Mouse (Mus musculus) retina, adult 2 months (tissue): ENCODE measurements at regions not wholly inside any gene's neighbourhood (a gene's known extent, or its start where the extent isn't known, plus 50 kb on each side); places are given as distances from the start of the nearest gene placed in this dataset.

ENCODE experiments used
- DNase-seq: peaks from one replicate; pipeline ENCODE4 v3.0.0-alpha.2; 2012; ENCODE audit warnings: low read depth, low spot score

DNA sequence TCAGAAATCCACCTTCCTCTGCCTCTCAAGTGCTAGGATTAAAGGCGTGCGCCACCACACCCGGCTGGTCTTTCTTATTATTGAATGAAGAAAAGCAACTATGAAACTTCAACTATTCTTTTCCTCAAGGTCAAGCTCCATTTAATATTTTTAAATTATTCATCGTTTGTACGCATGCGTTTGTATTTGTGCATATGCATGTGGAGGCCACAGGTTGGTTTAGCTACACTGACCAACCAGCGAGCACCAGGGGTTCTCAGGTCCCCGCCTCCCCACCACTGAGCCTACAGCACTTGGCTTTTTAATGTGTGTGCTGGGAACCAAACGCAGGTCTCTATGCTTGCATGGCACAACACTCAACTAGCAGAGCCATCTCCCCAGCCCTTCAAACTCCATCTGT is 51.0 kb upstream of the Tmem252 start:
- DNase-seq, result no peak

DNA sequence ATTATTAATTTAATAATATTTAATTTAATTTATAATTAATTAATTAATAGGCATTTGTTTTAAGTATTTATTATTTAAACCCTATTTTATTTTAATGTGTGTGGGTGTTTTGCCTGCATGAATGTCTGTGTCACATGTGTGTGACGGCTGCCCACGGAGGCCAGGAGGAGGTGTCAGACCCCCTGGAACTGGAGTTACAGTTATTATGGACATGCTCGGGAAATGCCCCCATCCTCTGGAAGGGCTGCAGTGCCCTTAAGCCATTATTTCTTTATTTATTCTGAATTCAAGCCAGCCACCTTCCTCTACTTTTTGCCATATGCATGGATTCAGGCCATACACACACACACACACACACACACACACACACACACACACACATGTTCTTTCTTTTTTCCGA is 51.5 kb upstream of the Tmem252 start:
- DNase-seq, result no peak

DNA sequence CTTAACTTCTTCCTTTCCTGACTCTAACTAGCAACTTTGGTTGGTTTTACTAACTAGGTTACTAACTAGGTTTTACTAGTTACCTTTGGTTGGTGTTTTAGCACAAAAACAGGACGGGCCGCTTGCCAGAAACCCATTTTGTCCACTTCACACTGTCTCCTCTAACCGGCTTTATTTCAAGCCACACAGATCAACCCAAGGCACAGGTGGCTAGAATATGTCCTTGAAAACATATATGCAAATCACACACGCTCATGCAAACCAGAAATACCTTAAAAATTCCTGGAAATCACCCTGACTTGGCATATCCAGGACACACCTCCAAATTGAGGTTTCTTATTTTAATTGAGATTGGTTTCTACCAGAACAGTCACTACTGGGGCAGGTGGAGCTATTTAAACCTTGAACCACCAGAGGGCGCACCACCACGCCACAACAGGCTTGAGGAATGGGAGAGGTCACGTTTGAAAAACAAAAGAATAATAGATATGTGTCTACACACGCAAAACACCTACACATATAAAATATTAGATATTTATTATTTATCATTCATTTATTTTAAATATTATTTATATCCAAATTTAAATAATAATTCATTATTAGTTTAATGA is 52.1 kb upstream of the Tmem252 start:
- DNase-seq, result peak; percentile 32

DNA sequence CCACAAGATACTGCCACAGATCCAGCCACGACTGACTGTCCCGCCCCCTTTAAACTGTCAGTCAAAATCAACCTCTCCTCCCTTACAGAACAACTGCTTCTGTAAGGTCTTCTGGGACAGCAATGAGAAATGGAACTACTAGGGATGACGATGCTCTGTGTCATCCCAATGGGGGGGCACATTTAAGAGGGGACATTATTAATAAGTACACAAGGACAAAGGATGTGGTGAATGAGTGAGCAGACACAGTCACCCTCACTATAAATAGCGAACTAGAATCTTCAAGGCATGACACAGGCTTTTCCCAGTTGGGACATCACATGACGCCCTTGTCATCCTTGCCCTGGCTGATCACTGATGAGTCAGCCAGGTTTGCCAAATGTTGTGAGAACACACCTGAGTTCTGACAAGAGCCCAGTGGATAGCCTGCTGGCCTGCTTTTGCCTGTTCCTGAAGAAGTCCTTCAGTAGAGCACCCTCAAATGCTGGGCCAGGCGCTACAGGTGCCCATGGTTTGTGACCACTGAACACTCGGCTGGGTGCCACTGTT is 58.0 kb upstream of the Tmem252 start:
- DNase-seq, result no peak

DNA sequence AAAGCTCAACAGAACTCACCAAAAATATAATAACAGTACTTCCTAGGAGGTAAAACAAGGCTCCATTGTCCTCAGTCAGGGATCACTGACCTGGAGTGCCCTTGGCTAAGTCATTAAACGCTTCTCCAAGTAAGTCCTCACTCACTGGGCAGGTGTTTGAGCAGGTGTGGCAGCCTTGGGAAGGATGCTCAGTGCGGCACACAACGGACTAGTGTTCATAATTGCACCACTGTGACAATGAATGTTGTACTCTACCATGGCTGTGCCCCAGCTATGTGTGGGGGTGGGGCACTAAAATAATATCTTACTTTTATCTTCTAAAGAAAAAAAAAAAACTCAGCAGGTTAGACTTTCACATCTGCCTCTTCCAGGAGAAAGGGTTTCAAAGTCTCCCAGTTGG is 52.2 kb upstream of the Pip5k1b start:
- no peak for DNase-seq

DNA sequence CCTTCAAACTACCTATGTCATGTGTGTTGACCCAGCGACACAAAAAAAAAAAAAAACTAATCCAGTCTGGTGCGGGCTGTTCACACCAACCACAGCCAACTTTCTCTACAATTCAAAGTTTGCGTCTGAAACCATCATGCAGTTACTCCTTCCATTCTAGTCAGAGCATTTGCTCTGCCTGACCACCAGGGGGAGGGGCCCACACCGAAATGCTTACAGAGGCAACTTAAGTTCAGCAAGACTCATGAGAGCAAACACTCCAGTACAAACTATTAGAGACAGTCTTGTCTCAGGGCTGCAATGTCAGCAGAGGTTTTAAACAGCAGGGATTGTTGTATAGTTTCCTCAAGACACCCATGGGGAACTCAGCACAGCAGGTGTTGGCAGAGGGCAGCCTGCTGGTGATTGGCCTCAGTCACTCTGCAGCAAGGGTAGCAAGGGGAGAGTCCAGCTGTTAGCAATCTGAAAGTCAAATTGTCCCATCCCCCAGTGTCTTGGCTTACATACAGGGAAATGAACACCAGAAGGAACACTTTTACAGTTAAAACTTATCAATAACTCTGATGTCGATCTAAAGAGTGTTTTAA is 50.8 kb upstream of the Pip5k1b start:
- no peak for DNase-seq
